Mouse (Mus musculus): ENCODE measurements at regions not wholly inside any gene's neighbourhood (a gene's known extent, or its start where the extent isn't known, plus 50 kb on each side); places are given as distances from the start of the nearest gene placed in this dataset.
"Not testable (repeated sequence)": the region's sequence is repeated elsewhere in the genome, so short reads cannot be mapped to it uniquely, and the experiment has no call there.

- DNase-seq (ENCODE audit: low spot score), result no peak
Observed at GRCm38 (mm10) chr6:31898609-31899008, 151.4 kb upstream of the 1700012A03Rik start.

GRCm38 (mm10) chr6:31897001-31897400, 153.0 kb upstream of the 1700012A03Rik start:
- no peak for DNase-seq (ENCODE audit: low spot score)

- no peak for DNase-seq (ENCODE audit: low spot score)
Observed at GRCm38 (mm10) chr6:31895835-31896234, 154.2 kb upstream of the 1700012A03Rik start.

- DNase-seq (ENCODE audit: low spot score), result no peak
Observed at GRCm38 (mm10) chr6:31886931-31887330, 163.1 kb upstream of the 1700012A03Rik start.

- not testable (repeated sequence) for DNase-seq (ENCODE audit: low spot score)
Observed at GRCm38 (mm10) chr6:31885196-31885595, 164.8 kb upstream of the 1700012A03Rik start.

GRCm38 (mm10) chr6:31883726-31884125, 166.3 kb upstream of the 1700012A03Rik start:
- DNase-seq (ENCODE audit: low spot score), result no peak

- DNase-seq (ENCODE audit: low spot score), result no peak
Observed at GRCm38 (mm10) chr6:31874616-31875015, 175.4 kb upstream of the 1700012A03Rik start.

- no peak for DNase-seq (ENCODE audit: low spot score)
Observed at GRCm38 (mm10) chr6:31873911-31874310, 176.1 kb upstream of the 1700012A03Rik start.

- no peak for DNase-seq (ENCODE audit: low spot score)
Observed at GRCm38 (mm10) chr6:31871766-31872165, 178.3 kb upstream of the 1700012A03Rik start.

- DNase-seq (ENCODE audit: low spot score), result no peak
Observed at GRCm38 (mm10) chr6:31861996-31862395, 188.1 kb upstream of the 1700012A03Rik start.

GRCm38 (mm10) chr6:31859621-31860020, 190.4 kb upstream of the 1700012A03Rik start:
- no peak for DNase-seq (ENCODE audit: low spot score)

- DNase-seq (ENCODE audit: low spot score), result no peak
Observed at GRCm38 (mm10) chr6:31854261-31854660, 195.8 kb upstream of the 1700012A03Rik start.

- no peak for DNase-seq (ENCODE audit: low spot score)
Observed at GRCm38 (mm10) chr6:31846319-31846718, 203.7 kb upstream of the 1700012A03Rik start.

- no peak for DNase-seq (ENCODE audit: low spot score)
Observed at GRCm38 (mm10) chr6:31845671-31846070, 204.4 kb upstream of the 1700012A03Rik start.

GRCm38 (mm10) chr6:31840621-31841020, 209.4 kb upstream of the 1700012A03Rik start:
- no peak for DNase-seq (ENCODE audit: low spot score)

- no peak for DNase-seq (ENCODE audit: low spot score)
Observed at GRCm38 (mm10) chr6:31838588-31838987, 211.5 kb upstream of the 1700012A03Rik start.

GRCm38 (mm10) chr6:31835795-31836194, 214.3 kb upstream of the 1700012A03Rik start:
- DNase-seq (ENCODE audit: low spot score), result no peak

- DNase-seq (ENCODE audit: low spot score), result no peak
Observed at GRCm38 (mm10) chr6:31834503-31834902, 215.5 kb upstream of the 1700012A03Rik start.

- DNase-seq (ENCODE audit: low spot score), result no peak
Observed at GRCm38 (mm10) chr6:31830610-31831009, 219.4 kb upstream of the 1700012A03Rik start.

- no peak for DNase-seq (ENCODE audit: low spot score)
Observed at GRCm38 (mm10) chr6:31823616-31824015, 226.4 kb upstream of the 1700012A03Rik start.

GRCm38 (mm10) chr6:31822186-31823085, 227.6 kb upstream of the 1700012A03Rik start:
- DNase-seq (ENCODE audit: low spot score), result no peak

GRCm38 (mm10) chr6:31821621-31822020, 228.4 kb upstream of the 1700012A03Rik start:
- DNase-seq (ENCODE audit: low spot score), result no peak

GRCm38 (mm10) chr6:31817640-31818039, 232.4 kb upstream of the 1700012A03Rik start:
- no peak for DNase-seq (ENCODE audit: low spot score)

- no peak for DNase-seq (ENCODE audit: low spot score)
Observed at GRCm38 (mm10) chr6:31811890-31812289, 238.2 kb upstream of the 1700012A03Rik start.
